ENCODE assay signal across 9 mouse cellular contexts in genomic region chr17:73303217-73303616, GRCm38 (mm10).
DNase-seq lines count a peak whose midpoint lies in the region; ATAC-seq and TF ChIP-seq lines count a peak whose summit lies in the region.
"Had no signal": no experiment of that assay in that cellular context is flagged by ENCODE, and none has a peak within 500 bp of the region (broad histone marks: within the 10 kb centered on the region; RNA-seq: fewer than 3 reads in every experiment).

No protein-coding gene starts in this region.

- ATAC-seq in kidney, embryonic 14.5 days (ENCODE audit: low FRiP score, low TSS enrichment): no peak; the same call in 1 of the 2 replicates
- ATAC-seq in forebrain, embryonic 16.5 days: peak; percentile 58; the same call in 1 of the 2 replicates

- intact Hi-C loops in left cerebral cortex, postnatal 25 days (cut with DNase I): loop anchor here (1.0 to 5.0 kb wide), 2 partner anchors 441 to 499 kb away; partner anchors contain the start of gene Ehd3

- H3K27ac ChIP-seq in kidney, embryonic 14.5 days (ENCODE audit: low read depth, low read length): no peak overlapping the region
- no peak overlapping the region for H3K27ac ChIP-seq in forebrain, embryonic 16.5 days (ENCODE audit: low read length)
- H3K27ac ChIP-seq in testis, adult 2 months (ENCODE audit: control insufficient read depth, insufficient read depth, low read depth, low read length): no peak overlapping the region
- H3K27ac ChIP-seq: macrophage had no signal

- no peak overlapping the region for H3K4me3 ChIP-seq in kidney, embryonic 14.5 days (ENCODE audit: low read length)
- H3K4me3 ChIP-seq in forebrain, embryonic 16.5 days (replicated peaks; ENCODE audit: low read length): no peak overlapping the region
- H3K4me3 ChIP-seq in testis, adult 2 months (ENCODE audit: control insufficient read depth, low read depth, low read length): peak overlapping the region; percentile 16; the same call in 1 of the 2 replicates

- no peak overlapping the region for H3K9ac ChIP-seq in kidney, embryonic 14.5 days (ENCODE audit: low read depth, low read length)
- H3K9ac ChIP-seq in forebrain, embryonic 16.5 days (replicated peaks; ENCODE audit: low read depth, low read length): no peak overlapping the region

- TF ChIP-seq CTCF in testis, adult 2 months (IDR thresholded peaks at IDR 0.05; ENCODE audit: control insufficient read depth, insufficient read depth, insufficient replicate concordance, low read depth, low read length): peak; percentile 45; the same call in 1 of the 2 replicates

- no peaks in the 10 kb centered on the region for H3K27me3 ChIP-seq in kidney, embryonic 14.5 days (ENCODE audit: control insufficient read depth, insufficient read depth, low read length)
- H3K27me3 ChIP-seq in forebrain, embryonic 16.5 days (replicated peaks; ENCODE audit: control insufficient read depth, insufficient read depth, low read length): peaks cover 12% of the 10 kb centered on the region
- H3K27me3 ChIP-seq in testis, adult 2 months (ENCODE audit: control insufficient read depth, insufficient read depth, low read length): no peaks in the 10 kb centered on the region

- 27% methylated on average over 5 of the region's 5 CpGs for WGBS in kidney, embryonic 14.5 days
- WGBS in forebrain, embryonic 16.5 days: 30% methylated on average over 5 of the region's 5 CpGs

- H3K36me3 ChIP-seq in kidney, embryonic 14.5 days (ENCODE audit: control insufficient read depth, insufficient read depth, low read length): no peaks in the 10 kb centered on the region
- H3K36me3 ChIP-seq in forebrain, embryonic 16.5 days (ENCODE audit: control insufficient read depth, insufficient read depth): no peaks in the 10 kb centered on the region
- no peaks in the 10 kb centered on the region for H3K36me3 ChIP-seq in testis, adult 2 months (ENCODE audit: control insufficient read depth, insufficient read depth, low read length)

- H3K9me3 ChIP-seq in kidney, embryonic 14.5 days (ENCODE audit: control insufficient read depth, low read length): no peaks in the 10 kb centered on the region
- no peaks in the 10 kb centered on the region for H3K9me3 ChIP-seq in forebrain, embryonic 16.5 days (ENCODE audit: control insufficient read depth, low read length)

- TF ChIP-seq POLR2A in testis, adult 2 months (IDR thresholded peaks at IDR 0.05; ENCODE audit: control insufficient read depth, low read depth, low read length): no peak

- H3K4me1 ChIP-seq in kidney, embryonic 14.5 days (ENCODE audit: control insufficient read depth, insufficient read depth, low read length): 0 out of 2 replicates have a peak, but pooled peaks cover 3% of the 10 kb centered on the region
- no peaks in the 10 kb centered on the region; the same call in 1 of the 2 replicates for H3K4me1 ChIP-seq in forebrain, embryonic 16.5 days (replicated peaks; ENCODE audit: control insufficient read depth, insufficient read depth, low read length)
- peaks cover 8% of the 10 kb centered on the region for H3K4me1 ChIP-seq in testis, adult 2 months (ENCODE audit: control insufficient read depth, insufficient read depth, low read length)

- H3K4me2 ChIP-seq in kidney, embryonic 14.5 days (replicated peaks; ENCODE audit: low read depth, low read length): no peak overlapping the region
- H3K4me2 ChIP-seq in forebrain, embryonic 16.5 days (ENCODE audit: low read length): no peak overlapping the region

- DNase-seq in kidney, adult 11 months: peak; percentile 31
- peak; percentile 36 for DNase-seq in c-Kit-negative CD71-positive TER-119-positive erythroid progenitor cells, embryonic 14.5 days (ENCODE audit: low read depth, low spot score)
- DNase-seq in induced T-regulatory cell, adult 2 months (ENCODE audit: low read depth): peak; percentile 87
- DNase-seq in left cerebral cortex, postnatal 25 days (ENCODE audit: low spot score in 2 of 2): peak; percentile 81 to 82
- DNase-seq in naive thymus-derived CD4-positive, alpha-beta T cell, adult 2 months (ENCODE audit: low read depth): peak; percentile 82

Comparison
In these comparisons a context has a peak if more than half of its experiments do, and no peak if none do; other contexts are left out.
1. DNase-seq: peak in every context shown above with its lines; median percentile 87 in induced T-regulatory cell, adult 2 months; 82 in naive thymus-derived CD4-positive, alpha-beta T cell, adult 2 months; 82 in left cerebral cortex, postnatal 25 days; 36 in c-Kit-negative CD71-positive TER-119-positive erythroid progenitor cells, embryonic 14.5 days; 31 in kidney, adult 11 months.